Mouse (Mus musculus) bone marrow macrophage, adult 2 months (primary cell): ENCODE results near the gene Nelfcd.

ENCODE experiments used
- CTCF ChIP-seq: IDR thresholded peaks from 2 replicates; pipeline ENCODE4 v1.5.1; 2012; ENCODE audit warnings: low read depth, mild to moderate bottlenecking, low read length, moderate library complexity
- POLR2A ChIP-seq: IDR thresholded peaks from 2 replicates; pipeline ENCODE4 v1.6.1; 2012; ENCODE audit warnings: mild to moderate bottlenecking, low read depth, low read length, borderline replicate concordance

GRCm38 (mm10) chr2:174463370-174463769 lies 47.8 kb downstream of the Nelfcd start:
- TF ChIP-seq CTCF (no peak), POLR2A (no peak)
